Mouse (Mus musculus) erythroblast, embryonic 14.5 days (primary cell): ENCODE data around the gene Orm3. TPM values are rescaled to one million over a fixed set of nuclear protein-coding genes. Genes with fewer than 3 reads are reported as not detected.
A peak's percentile ranks its signal among the peaks of the same experiment; 100 is the strongest.

Experiments
- H3K27me3 ChIP-seq: 2 replicates; pipeline ENCODE4 v1.6.1; 2012; ENCODE audit warnings: inconsistent platforms; ENCODE audit not compliant: control insufficient read depth
- H3K36me3 ChIP-seq: 2 replicates; pipeline ENCODE4 v1.6.1; 2012; ENCODE audit warnings: mild to moderate bottlenecking, inconsistent platforms; ENCODE audit not compliant: control insufficient read depth
- H3K4me1 ChIP-seq: 2 replicates; pipeline ENCODE4 v1.6.1; 2012; ENCODE audit warnings: inconsistent platforms; ENCODE audit not compliant: control insufficient read depth
- H3K4me3 ChIP-seq: replicated peaks from 2 replicates; pipeline ENCODE3; 2012; ENCODE audit warnings: moderate library complexity, mild to moderate bottlenecking, inconsistent platforms
- H3K9me3 ChIP-seq: 2 replicates; pipeline ENCODE4 v1.6.1; 2012; ENCODE audit warnings: low read length, inconsistent platforms, mixed read lengths; ENCODE audit not compliant: control insufficient read depth
- GATA1 ChIP-seq: IDR thresholded peaks from 2 replicates; pipeline ENCODE4 v1.6.1; 2012; ENCODE audit warnings: low read length, inconsistent platforms, mixed read lengths
- TAL1 ChIP-seq: IDR thresholded peaks from 3 replicates; pipeline ENCODE4 v1.6.1; 2012; ENCODE audit warnings: low read length, inconsistent platforms, mixed read lengths
- polyA plus RNA-seq: library from polyadenylated mRNA; stranded (reverse); fragments of >175 nt; gene quantifications from 2 replicates; pipeline ENCODE4 v1.2.3, GENCODE M21; 2012

Gene Orm3
- polyA plus RNA-seq, 1 experiment: not detected

GRCm38 (mm10) chr4:63404205-63404604 lies 48.2 kb downstream of the Orm3 start:
- H3K27me3 ChIP-seq: peaks cover 4% of the 10 kb centered on the region
- TF ChIP-seq GATA1 (no peak), TAL1 (no peak)
- no peaks in the 10 kb centered on the region for H3K9me3 ChIP-seq
- no peak overlapping the region for H3K4me3 ChIP-seq
- peaks cover 6% of the 10 kb centered on the region for H3K36me3 ChIP-seq
- H3K4me1 ChIP-seq: peaks cover 95% of the 10 kb centered on the region

GRCm38 (mm10) chr4:63405051-63405450 lies 49.1 kb downstream of the Orm3 start:
- no peaks in the 10 kb centered on the region for H3K9me3 ChIP-seq
- H3K27me3 ChIP-seq: peaks cover 6% of the 10 kb centered on the region
- no peak overlapping the region for H3K4me3 ChIP-seq
- H3K4me1 ChIP-seq: peaks cover 95% of the 10 kb centered on the region
- TF ChIP-seq TAL1: no peak
- TF ChIP-seq GATA1: no peak
- peaks cover 6% of the 10 kb centered on the region for H3K36me3 ChIP-seq

GRCm38 (mm10) chr4:63405683-63406082 lies 49.7 kb downstream of the Orm3 start:
- Histone ChIP-seq H3K9me3 (no peaks in the 10 kb centered on the region), H3K4me3 (no peak overlapping the region), H3K36me3 (peaks cover 4% of the 10 kb centered on the region), H3K27me3 (peaks cover 6% of the 10 kb centered on the region), H3K4me1 (peaks cover 96% of the 10 kb centered on the region)
- TF ChIP-seq TAL1: no peak
- TF ChIP-seq GATA1: no peak

DNA sequence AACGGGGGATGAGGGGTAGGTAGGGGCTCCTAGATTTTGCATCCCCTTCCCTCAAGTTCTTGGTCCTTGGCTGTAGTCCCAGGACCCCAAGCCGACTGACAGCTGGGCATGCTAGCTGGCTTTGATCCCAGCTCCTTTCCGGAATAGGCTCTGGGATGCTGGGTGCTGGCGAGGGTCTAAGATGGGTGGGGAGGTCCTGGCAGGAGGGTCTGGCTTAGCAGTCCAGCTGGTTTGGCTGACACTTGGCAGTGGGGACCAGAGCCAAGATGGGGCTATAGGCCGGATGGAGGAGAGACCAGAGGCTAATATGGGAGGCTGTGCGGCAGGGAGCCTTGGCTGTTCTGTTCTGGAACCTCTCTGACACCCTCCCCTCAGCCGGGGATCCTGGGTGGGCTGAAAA lies 52.3 kb downstream of the Orm3 start:
- peaks cover 6% of the 10 kb centered on the region for H3K27me3 ChIP-seq
- peaks cover 77% of the 10 kb centered on the region for H3K4me1 ChIP-seq
- H3K36me3 ChIP-seq: no peaks in the 10 kb centered on the region
- TF ChIP-seq TAL1: no peak
- no peak for TF ChIP-seq GATA1
- no peaks in the 10 kb centered on the region for H3K9me3 ChIP-seq
- no peak overlapping the region for H3K4me3 ChIP-seq

- H3K9me3 ChIP-seq: no peaks in the 10 kb centered on the region
- no peaks in the 10 kb centered on the region for H3K36me3 ChIP-seq
- H3K27me3 ChIP-seq: peaks cover 6% of the 10 kb centered on the region
- H3K4me3 ChIP-seq: peak overlapping the region; percentile 74
- peaks cover 73% of the 10 kb centered on the region for H3K4me1 ChIP-seq
- TF ChIP-seq TAL1 (no peak), GATA1 (no peak)
Measured at GRCm38 (mm10) chr4:63408649-63409048, 52.7 kb downstream of the Orm3 start.

Other genes starting within 250 kb of the Orm3 start
- gene Ambp, start 201.4 kb upstream of the Orm3 start, polyA plus RNA-seq: 0.25 and 0.71 TPM in 2 replicates
- 0.03 TPM in 1 of 2 replicates, not detected in the other for gene Kif12, start 184.0 kb upstream of the Orm3 start, polyA plus RNA-seq
- gene Col27a1, start 142.2 kb upstream of the Orm3 start, polyA plus RNA-seq: 0.01 TPM in 1 of 2 replicates, not detected in the other
- not detected in 2 replicates for gene Orm1, start 11.6 kb upstream of the Orm3 start, polyA plus RNA-seq
- gene Orm2, start 6.3 kb downstream of the Orm3 start, polyA plus RNA-seq: not detected in 2 replicates
- gene Akna, start 47.2 kb downstream of the Orm3 start, polyA plus RNA-seq: 1.3 and 1.6 TPM in 2 replicates
- 0.02 and 0.04 TPM in 2 replicates for gene Whrn, start 139.8 kb downstream of the Orm3 start, polyA plus RNA-seq
- gene Atp6v1g1, start 188.6 kb downstream of the Orm3 start, polyA plus RNA-seq: 12.2 and 16.2 TPM in 2 replicates
- 0.04 and 0.12 TPM in 2 replicates for gene Tmem268, start 202.6 kb downstream of the Orm3 start, polyA plus RNA-seq
- not detected in 2 replicates for gene Gm11213, start 249.1 kb downstream of the Orm3 start, polyA plus RNA-seq